Mouse (Mus musculus): ENCODE measurements around the gene Igsf9b.

Igsf9b gene

DNA sequence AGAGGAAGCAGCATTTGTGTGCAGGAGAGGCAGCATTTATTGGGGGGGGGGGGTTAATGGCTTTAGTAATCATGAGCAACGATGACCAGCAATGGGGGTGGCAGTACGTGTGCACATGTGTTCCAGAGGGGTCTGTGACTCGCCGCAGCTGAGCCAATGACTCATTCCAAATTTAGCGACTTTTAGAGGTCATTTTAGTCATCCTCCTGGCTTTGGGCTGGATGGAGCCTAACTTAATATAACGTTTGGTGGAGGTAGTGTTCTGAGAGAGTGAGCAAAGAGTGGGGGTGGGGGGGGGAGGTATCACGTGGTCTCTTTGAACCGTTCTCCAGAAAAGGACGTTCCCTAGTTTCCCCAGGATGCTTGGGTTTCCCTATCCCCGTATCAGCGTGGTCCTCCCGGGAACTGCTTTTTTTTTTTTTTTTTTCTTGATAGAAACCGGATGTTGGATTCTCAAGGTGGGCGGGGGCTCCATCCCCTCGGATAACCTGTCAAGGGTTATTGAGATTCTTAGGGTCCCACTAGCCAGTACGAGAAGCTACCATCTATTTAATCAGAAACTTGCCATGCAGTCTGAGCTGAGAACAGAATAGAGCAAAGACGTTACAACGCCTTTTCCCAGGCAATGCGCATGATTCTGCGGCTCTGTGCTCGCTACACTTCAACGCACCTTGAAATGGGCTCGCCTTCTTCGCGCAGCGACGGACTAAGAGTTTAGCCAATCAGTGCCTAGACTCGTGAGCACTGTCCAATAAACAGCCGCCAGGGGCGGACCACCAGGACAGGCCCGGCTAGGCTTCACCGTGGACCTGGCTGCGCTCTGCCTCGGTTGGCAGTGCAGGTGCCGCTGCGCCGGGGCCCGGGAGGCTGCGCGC is at the start of gene Igsf9b:
TSS of gene Igsf9b (plus strand) at position 794 of the 875 bp plus-strand sequence.
- peak; percentile 86 for DNase-seq (ENCODE audit: low read depth, low spot score)

- DNase-seq (ENCODE audit: low read depth, low spot score): no peak
These were observed 46.8 kb upstream of the Igsf9b start for GRCm38 (mm10) chr9:27252034-27252714.

DNA sequence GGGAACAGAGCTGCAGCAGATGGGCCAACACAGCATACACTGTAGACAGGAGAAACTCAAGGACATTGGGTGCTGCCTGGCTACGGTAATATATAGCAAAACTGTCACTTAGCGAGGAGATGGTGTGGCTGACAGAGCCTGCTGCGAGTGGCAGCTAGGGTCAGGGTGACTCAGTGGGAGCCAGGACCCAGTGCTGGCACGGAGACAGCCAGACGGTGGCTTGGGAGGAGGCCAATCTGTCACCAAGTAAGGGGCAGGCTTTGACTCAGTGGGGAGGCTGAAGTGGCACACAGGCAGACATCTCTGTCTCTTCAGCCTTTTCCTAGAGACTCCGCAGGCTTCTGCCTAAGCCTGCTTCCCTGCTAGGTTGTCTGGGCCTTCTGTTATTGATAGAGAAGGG is 42.5 kb upstream of the Igsf9b start:
- no peak for DNase-seq (ENCODE audit: low read depth, low spot score)

GRCm38 (mm10) chr9:27260378-27260947 is 38.5 kb upstream of the Igsf9b start:
- DNase-seq (ENCODE audit: low read depth, low spot score): no peak

DNA sequence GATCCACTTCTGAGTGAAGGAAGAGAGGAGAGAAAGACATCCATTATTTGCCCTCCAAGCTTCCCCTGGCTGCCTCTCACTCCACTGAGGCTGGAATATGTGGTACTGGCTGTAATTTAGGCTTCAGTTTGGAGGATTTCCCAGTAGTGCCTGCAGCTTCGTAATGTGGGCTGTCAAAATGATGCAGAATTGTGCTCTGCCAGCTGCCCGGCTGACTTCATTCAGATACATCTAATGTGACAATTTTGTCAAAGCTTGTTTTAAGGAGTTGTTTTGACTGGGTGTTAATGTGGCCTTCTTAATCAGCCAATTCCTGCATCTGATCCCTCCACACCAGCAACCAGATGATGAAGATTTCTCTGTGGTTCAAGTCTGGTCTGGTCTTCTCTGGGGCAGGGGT is 37.1 kb upstream of the Igsf9b start:
- DNase-seq (ENCODE audit: low read depth, low spot score): no peak

- no peak for DNase-seq (ENCODE audit: low read depth, low spot score)
These were observed 34.0 kb upstream of the Igsf9b start for GRCm38 (mm10) chr9:27265009-27265408.

GRCm38 (mm10) chr9:27267878-27268277 is 31.1 kb upstream of the Igsf9b start:
- no peak for DNase-seq (ENCODE audit: low read depth, low spot score)

- DNase-seq (ENCODE audit: low read depth, low spot score): no peak
These were observed 30.5 kb upstream of the Igsf9b start for GRCm38 (mm10) chr9:27268493-27268892.

GRCm38 (mm10) chr9:27269322-27269721 is 29.7 kb upstream of the Igsf9b start:
- no peak for DNase-seq (ENCODE audit: low read depth, low spot score)

GRCm38 (mm10) chr9:27269904-27270303 is 29.1 kb upstream of the Igsf9b start:
- DNase-seq (ENCODE audit: low read depth, low spot score): no peak

- no peak for DNase-seq (ENCODE audit: low read depth, low spot score)
These were observed 27.1 kb upstream of the Igsf9b start for GRCm38 (mm10) chr9:27271899-27272298.

DNA sequence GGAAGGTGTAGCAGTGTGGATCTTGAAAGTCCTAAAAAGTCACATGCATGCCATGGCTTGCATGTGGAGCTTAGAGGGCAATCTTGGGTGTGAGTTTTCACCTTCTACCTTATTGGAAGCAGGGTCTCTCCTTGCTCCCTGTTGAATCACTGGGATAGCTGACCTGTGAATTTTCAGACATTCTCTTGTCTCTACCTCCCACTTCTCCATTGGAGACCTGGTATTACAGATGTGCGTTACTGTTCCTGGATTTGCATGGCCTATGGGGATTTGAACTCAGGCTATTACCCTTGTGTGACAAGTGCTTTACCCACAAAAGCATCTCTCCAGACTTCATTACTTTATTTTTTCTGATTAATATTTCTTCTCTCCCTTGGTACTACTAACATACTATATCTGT is 26.1 kb upstream of the Igsf9b start:
- no peak for DNase-seq (ENCODE audit: low read depth, low spot score)

GRCm38 (mm10) chr9:27276282-27276839 is 22.6 kb upstream of the Igsf9b start:
- no peak for DNase-seq (ENCODE audit: low read depth, low spot score)

DNA sequence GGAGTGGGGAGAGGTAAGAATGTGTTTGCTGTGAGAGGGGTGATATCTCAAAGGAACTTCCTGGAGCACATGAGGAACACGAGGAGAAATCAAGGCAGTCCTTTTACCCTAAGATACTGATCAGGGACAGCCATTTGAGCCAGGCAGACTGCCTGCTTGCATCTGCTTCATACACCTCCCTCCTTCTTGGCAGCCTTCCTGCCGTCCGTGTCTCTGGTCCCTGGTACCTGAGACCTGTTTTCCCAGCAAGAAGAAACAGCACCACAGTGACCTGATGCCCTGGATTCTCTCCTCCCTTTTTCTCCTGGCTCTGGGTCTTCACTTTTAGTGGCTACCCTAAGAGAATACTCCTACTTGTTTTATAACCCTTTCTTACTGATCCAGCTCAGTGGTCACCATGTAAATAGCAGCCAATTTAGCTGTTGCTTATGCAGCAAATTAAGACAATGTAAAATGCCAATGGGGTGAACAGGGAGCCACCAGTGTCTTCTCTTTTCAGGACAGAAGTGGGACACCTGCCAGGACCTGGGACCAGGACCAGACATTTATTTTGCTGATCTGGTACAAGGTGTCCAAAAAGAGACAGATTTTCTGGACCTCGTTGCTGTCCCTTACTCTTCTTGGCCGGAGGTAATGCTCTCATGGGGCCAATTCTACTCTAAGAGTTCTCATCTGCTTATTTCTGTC is 21.5 kb upstream of the Igsf9b start:
- DNase-seq (ENCODE audit: low read depth, low spot score): no peak

GRCm38 (mm10) chr9:27279041-27279440 is 20.0 kb upstream of the Igsf9b start:
- no peak for DNase-seq (ENCODE audit: low read depth, low spot score)

DNA sequence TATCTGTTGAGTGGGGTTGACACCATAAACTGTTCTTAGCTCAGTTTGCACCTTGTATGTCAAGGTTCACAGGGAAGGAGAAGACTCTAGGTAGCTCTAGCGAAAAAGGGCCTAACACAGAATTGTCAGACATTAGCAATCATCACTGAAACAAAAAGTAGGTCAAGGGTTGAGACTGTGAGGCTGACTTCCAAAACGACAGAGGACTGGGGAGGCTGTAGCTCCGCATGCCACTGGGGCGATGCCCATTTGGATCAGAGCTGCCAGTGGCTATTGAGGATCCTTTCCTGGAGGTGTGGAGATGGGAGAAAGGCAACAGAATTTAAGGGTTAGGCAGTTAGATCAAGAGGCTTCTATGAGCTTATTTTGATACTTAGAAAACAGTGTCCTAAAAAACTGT is 18.0 kb upstream of the Igsf9b start:
- no peak for DNase-seq (ENCODE audit: low read depth, low spot score)

DNA sequence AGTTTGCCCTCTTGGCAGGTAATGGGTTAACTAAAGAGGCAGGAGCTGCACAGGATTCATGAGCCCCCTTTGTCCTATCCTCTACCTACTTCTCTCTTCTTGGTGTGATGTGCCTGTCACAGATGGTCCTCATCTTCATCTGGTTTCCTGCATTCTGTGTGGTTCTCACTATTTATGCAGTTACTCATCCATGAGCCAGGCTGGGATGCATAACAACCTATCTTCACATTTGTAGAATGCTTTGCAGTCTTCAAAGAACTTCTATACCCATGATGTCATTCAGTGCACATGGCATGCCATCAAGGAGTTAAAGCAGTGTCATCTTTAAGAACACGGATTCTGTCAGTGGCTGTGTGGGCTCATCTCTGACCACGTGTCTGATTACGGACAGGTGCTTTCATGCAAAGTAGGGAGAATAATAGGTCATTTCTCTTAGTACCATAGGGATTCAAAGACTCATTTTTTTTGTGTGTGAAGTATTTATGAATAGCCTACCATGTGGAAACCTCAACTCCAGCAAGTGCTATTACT is 13.2 kb upstream of the Igsf9b start:
- no peak for DNase-seq (ENCODE audit: low read depth, low spot score)

DNA sequence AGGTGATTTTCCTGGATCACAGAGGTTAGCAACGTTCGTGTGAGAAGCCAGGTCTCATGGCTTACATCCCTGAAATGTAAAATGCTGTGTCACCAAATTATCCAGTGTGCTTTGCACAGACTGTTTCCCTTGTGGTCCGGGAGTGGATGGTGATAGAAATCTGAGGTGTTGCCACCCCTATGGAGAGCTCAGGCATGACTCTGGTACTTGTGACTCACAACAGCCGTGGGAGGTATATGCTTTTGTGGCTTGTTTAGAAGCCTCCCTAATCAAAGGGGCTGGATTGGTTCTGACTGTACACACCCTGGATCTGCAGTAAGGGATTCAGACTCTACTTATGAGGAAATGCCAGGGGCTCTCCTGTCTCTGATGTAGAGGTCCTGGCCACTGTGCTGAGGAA is 12.7 kb upstream of the Igsf9b start:
- no peak for DNase-seq (ENCODE audit: low read depth, low spot score)

GRCm38 (mm10) chr9:27286859-27287258 is 12.1 kb upstream of the Igsf9b start:
- no peak for DNase-seq (ENCODE audit: low read depth, low spot score)

DNA sequence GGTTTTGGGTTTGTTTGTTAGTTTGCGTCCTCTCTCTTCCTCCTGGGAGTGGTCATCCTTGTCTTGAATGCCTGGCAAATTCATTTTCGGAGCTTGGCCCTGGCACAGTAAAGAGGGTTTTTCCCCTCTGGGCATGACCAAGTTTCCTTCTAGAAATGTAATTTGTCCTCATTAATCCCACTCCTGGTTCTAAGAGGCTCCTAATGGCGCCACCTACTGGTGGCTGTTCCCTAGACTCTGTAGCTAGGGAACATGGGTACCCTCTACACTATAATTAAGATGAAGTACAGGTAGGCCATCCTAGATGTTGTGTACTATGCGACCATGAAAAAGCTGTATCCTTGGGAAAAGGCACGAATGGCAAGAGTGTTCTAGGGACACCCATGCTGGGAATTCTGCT is 11.6 kb upstream of the Igsf9b start:
- DNase-seq (ENCODE audit: low read depth, low spot score): peak; percentile 47

- no peak for DNase-seq (ENCODE audit: low read depth, low spot score)
These were observed 10.6 kb upstream of the Igsf9b start for GRCm38 (mm10) chr9:27288442-27288841.

Measured in retina, postnatal 7 days (tissue).